Mouse (Mus musculus): Measurements from ENCODE around the gene Svep1.
A peak's percentile ranks its signal among the peaks of the same experiment; 100 is the strongest.

Gene Svep1

GRCm38 (mm10) chr4:58084155-58084554 is 122.5 kb downstream of the Svep1 start:
- no peak for DNase-seq (ENCODE audit: low spot score in 2 of 2)

DNA sequence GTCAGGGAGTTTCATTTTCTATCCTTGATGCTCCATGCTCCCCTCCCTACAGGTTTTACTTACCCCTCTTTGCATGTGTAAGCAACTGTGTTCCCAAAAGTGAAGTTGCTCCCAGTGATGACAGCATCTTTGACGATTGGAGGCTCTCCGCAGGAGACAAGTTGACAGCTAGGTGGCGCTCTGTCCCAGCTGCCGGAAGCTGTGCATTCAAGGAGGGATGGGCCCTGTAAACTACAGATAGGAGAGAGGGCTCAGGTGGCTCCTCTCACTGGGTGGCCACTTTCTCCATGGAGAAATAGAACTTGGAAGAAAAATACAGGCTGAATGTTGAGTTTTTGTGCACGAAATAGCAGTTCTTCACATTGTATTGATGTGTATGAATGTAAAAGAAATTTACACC is 124.1 kb downstream of the Svep1 start:
- DNase-seq (ENCODE audit: low spot score in 2 of 2), result peak; percentile 62 to 82

DNA sequence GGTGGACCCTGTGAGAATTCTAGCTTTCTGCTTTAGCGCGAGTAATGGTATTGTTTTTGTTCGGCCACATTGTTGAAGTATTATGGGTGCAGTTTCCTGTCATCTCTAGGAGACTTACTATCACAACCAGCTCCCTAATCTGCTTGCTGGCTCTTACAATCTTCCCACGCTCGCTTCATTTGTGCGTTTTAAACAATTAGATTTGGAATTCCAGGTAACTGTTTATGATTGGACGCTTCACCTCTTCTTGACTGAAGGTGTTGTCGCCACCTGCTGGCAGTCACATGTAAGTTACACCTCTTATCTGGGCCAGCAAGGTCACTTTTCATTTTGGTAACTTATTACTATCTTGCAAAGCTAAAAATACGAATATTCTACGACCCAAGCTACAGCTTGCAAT is 127.0 kb downstream of the Svep1 start:
- DNase-seq (ENCODE audit: low spot score in 2 of 2), result peak in 1 of 2 experiments; percentile 44

DNA sequence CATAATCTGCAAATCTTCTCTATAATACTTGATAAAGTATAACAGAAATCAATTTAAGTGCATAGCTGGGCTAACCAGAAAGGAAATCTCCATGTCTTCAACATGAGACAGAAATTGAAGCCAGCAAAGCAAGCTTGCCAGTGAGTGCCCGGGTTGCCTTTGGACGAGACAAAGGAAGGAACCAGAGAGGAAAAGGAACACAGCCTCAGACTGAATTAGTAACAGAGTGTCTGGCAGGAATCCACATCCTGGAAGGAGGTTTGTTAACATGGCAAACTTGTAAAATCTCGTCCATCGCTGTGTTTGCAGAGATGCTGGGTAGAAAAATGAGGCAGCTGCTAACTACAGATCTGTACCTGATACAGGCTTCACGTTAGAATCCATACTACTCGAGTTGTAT is 128.7 kb downstream of the Svep1 start:
- DNase-seq (ENCODE audit: low spot score in 2 of 2), result no peak

- DNase-seq (ENCODE audit: low spot score in 2 of 2), result no peak
These were observed 129.1 kb downstream of the Svep1 start for GRCm38 (mm10) chr4:58077536-58077935.

DNA sequence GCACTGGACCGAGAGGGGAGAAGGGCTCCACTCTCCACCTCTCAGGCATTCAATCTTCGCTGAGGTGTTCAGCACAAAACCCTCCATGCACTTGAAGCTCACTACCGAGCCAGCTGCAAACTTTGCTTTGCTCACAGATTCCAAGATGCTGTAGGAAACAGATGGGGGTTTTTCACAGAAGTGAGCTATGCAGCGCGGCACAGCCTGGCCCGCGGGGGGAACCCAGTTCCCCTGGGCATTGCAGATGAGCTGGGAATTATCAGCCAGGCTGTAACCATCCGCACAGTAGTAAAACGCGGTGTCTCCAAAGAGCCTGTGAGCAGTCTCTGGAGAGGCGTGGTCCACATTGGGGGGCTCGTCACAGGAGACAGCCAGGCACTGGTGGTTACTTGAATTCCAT is 133.8 kb downstream of the Svep1 start:
- DNase-seq (ENCODE audit: low spot score in 2 of 2), result no peak

GRCm38 (mm10) chr4:58068886-58069285 is 137.8 kb downstream of the Svep1 start:
- DNase-seq (ENCODE audit: low spot score in 2 of 2), result no peak

DNA sequence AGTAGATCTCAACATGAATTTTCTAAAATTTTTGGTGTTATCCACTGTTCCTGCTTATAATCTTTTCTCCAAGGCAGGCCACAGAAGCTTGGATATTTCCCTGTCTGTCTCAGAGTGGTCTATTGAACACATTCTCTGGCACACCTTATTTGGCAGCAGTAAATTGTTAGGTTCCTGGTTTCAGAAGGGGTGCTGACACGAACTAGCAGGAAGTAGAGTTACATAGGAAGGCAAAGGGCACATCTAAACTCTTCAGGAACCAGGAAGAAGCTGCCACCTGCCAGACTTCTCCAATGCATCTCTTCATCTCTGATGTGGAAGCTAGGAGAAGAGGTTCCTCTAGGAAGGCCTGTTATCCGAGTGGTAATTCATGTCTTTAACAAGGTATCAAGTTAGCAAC is 141.9 kb downstream of the Svep1 start:
- DNase-seq (ENCODE audit: low spot score in 2 of 2), result no peak

- no peak for DNase-seq (ENCODE audit: low spot score in 2 of 2)
These were observed 143.7 kb downstream of the Svep1 start for GRCm38 (mm10) chr4:58062933-58063332.

- no peak for DNase-seq (ENCODE audit: low spot score in 2 of 2)
These were observed 151.0 kb downstream of the Svep1 start for GRCm38 (mm10) chr4:58055653-58056052.

- no peak for DNase-seq (ENCODE audit: low spot score in 2 of 2)
These were observed 152.2 kb downstream of the Svep1 start for GRCm38 (mm10) chr4:58054441-58054840.

DNA sequence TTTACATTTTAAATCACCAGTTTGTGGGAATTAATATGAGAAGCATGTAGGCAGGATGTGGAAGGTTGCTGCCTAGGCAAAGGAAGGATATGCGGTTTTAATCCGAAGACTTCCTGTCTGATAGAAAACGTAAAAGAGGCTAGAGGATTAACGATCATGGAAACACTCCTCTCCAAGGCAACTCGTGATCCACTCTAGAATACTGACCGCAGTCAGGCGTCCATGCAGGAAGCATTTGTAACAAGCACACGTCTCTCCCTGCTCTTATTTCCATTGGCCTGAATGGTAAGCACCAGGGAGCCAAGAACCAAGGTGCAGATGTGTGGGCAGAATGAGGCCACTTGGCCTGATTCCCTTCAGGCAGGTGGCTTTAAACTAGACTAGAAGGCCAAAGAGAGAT is 155.9 kb downstream of the Svep1 start:
- DNase-seq (ENCODE audit: low spot score in 2 of 2), result no peak

DNA sequence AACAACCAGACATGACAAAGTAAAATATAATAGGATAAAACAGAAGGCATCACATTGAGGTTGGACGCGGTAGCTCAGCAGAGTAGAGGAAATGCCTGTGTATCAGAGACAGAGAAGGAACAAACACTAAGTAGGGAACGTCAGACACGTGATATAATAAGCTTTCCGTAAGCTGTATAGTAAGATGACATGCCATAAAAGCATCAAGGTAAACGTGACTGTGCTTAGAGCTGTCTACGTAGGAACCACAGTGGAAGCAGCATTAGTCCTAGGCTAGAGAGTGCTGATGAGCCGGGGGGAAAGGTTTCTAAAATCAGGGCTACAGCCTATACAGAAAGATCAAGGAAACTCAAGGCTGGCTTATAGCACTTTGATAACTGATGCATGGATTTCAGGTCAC is 156.4 kb downstream of the Svep1 start:
- DNase-seq (ENCODE audit: low spot score in 2 of 2), result no peak

GRCm38 (mm10) chr4:58044833-58045232 is 161.8 kb downstream of the Svep1 start:
- DNase-seq (ENCODE audit: low spot score in 2 of 2), result no peak

GRCm38 (mm10) chr4:58044356-58044755 is 162.3 kb downstream of the Svep1 start:
- DNase-seq (ENCODE audit: low spot score in 2 of 2), result no peak

GRCm38 (mm10) chr4:58040093-58040492 is 166.6 kb downstream of the Svep1 start:
- no peak for DNase-seq (ENCODE audit: low spot score in 2 of 2)

- no peak for DNase-seq (ENCODE audit: low spot score in 2 of 2)
These were observed 169.5 kb downstream of the Svep1 start for GRCm38 (mm10) chr4:58037096-58037705.

DNA sequence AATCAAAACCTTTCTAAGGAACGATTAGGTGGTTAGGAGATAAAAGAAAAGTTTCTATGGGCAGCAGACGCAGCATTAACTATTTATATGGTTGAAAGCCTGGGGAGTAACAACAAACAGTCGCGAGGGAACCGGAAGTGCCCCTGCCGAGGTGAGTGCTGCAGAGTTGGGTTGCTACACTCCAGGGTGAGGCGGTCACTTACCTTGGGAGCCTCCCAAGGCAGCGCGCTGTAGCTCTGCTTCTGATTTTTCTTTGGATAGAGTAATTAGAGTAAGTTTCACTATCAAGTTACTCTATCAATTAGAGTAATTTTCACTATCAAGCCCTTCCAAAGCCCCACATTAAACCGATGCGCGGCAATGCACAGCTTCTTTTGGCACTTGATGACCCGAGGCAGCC is 172.0 kb downstream of the Svep1 start:
- no peak for DNase-seq (ENCODE audit: low spot score in 2 of 2)

- no peak for DNase-seq (ENCODE audit: low spot score in 2 of 2)
These were observed 173.9 kb downstream of the Svep1 start for GRCm38 (mm10) chr4:58032714-58033113.

GRCm38 (mm10) chr4:58009024-58009423 is 197.6 kb downstream of the Svep1 start, which contains the start of gene Txndc8:
Gene Txndc8, minus strand, starts transcription at chr4:58009124.
- DNase-seq (ENCODE audit: low spot score in 2 of 2), result no peak

GRCm38 (mm10) chr4:58003501-58003900 is 203.2 kb downstream of the Svep1 start:
- no peak for DNase-seq (ENCODE audit: low spot score in 2 of 2)

Measured in cerebellum, postnatal 4 days (tissue).